Mouse (Mus musculus) brown adipose tissue, adult 24 weeks (tissue): ENCODE data around the gene Phf21b. TPM values are rescaled to one million over a fixed set of nuclear protein-coding genes. Genes with fewer than 3 reads are reported as not detected.

Experiments used
- H3K27ac ChIP-seq: fragments of 200-500 bp; replicated peaks from 2 replicates; pipeline ENCODE4 v1.5.1; 2012; ENCODE audit warnings: low read depth, mild to moderate bottlenecking, low read length
- H3K4me1 ChIP-seq: fragments of 200-500 bp; 2 replicates; pipeline ENCODE4 v1.6.1; 2012; ENCODE audit warnings: low read length, mixed read lengths; ENCODE audit not compliant: control insufficient read depth, insufficient read depth, insufficient read length
- H3K4me3 ChIP-seq: fragments of 200-500 bp; 2 replicates; pipeline ENCODE4 v1.5.1; 2012; ENCODE audit warnings: low read depth, mild to moderate bottlenecking, low read length, moderate library complexity; ENCODE audit not compliant: insufficient read depth
- polyA plus RNA-seq: library from polyadenylated mRNA; stranded (reverse); fragments of >200 nt; gene quantifications from 2 replicates; pipeline ENCODE4 v1.2.4, GENCODE M21; 2012; ENCODE audit not compliant: missing spikeins, insufficient read depth, insufficient read length

Phf21b gene
- polyA plus RNA-seq, 1 experiment, result 0.55 TPM

DNA sequence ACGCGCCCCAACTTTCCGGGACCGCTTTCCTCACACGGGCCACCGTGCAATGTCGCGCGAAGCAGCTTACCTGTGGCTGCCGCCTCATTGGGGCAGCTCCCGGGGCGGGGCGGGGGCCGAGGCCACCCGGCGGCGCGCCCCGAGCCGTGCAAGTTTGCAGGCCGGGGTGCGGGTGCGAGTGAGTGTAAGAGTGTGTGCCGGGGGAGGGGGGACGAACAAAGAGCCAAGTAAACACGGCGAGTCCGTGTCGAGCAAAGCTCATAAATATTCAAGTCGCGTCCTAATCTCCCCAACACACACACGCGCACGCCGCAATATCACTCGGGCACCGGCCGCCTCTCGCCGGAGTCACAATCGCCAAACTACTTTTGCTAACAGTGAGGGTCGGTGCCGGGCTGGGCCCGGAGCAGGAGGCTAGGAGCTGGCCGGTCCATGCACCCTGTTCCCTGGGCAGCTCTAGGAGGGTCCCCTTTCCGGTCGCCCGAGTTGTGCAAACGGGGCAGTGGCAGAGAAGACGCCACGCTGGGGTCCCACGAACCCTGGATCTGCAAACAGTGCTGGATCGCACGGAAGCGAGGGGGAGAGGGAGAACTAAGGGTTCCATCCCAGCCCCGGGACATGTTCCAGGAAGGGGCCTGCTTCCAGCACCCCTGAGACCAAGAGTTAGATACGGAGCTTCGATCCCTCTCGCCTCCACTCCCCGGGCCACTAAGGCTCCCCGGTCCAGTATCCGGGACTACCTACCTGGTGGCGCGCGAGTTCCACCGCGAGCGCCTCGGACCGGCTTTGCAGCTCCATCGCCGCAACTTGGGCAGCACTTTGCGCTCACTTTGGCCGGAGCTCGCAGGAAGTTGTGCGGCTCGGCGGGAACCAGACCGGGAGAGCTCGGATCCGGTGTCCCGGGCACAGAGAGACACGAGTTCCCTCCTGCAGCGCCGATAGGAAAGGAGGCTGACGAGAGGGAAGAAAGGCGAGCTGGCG lies 638 bp downstream of the Phf21b start:
- Histone ChIP-seq H3K4me3 (peak overlapping the region; percentile 89), H3K27ac (no peak overlapping the region), H3K4me1 (no peaks in the 10 kb centered on the region)

DNA sequence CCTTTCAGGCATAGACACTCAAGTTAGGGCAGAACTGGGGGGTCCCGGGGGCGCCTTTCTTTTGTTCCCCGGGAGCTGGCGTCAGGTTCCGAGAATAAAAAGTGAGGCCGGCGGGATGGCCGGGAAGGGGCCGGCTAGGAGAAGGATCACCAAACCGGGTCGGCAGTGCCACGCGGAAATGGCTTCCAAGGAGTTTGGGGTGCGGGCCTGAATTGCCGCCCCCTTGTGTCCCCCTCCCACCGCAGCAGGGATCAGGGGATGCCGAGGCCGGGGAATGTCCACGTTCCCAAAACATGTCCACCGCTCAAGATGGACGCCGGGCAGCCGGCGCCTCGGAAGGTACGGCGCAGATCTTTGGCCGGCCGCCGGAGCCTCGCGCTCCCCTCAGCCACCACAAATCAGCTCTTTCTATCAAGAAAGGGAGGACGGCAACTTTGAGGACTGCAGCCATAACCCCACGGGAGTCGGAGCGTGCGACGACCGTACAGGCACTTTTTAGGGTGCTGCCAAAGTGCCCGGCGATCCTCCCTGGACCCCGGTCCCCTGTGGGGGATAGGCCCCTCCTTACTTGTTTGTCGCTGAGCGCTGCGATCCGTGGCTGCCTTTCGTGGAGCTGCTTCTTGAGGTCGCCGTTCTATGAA lies 1.6 kb downstream of the Phf21b start:
- H3K27ac ChIP-seq, result no peak overlapping the region
- H3K4me3 ChIP-seq, result peak overlapping the region; percentile 89
- no peaks in the 10 kb centered on the region for H3K4me1 ChIP-seq

DNA sequence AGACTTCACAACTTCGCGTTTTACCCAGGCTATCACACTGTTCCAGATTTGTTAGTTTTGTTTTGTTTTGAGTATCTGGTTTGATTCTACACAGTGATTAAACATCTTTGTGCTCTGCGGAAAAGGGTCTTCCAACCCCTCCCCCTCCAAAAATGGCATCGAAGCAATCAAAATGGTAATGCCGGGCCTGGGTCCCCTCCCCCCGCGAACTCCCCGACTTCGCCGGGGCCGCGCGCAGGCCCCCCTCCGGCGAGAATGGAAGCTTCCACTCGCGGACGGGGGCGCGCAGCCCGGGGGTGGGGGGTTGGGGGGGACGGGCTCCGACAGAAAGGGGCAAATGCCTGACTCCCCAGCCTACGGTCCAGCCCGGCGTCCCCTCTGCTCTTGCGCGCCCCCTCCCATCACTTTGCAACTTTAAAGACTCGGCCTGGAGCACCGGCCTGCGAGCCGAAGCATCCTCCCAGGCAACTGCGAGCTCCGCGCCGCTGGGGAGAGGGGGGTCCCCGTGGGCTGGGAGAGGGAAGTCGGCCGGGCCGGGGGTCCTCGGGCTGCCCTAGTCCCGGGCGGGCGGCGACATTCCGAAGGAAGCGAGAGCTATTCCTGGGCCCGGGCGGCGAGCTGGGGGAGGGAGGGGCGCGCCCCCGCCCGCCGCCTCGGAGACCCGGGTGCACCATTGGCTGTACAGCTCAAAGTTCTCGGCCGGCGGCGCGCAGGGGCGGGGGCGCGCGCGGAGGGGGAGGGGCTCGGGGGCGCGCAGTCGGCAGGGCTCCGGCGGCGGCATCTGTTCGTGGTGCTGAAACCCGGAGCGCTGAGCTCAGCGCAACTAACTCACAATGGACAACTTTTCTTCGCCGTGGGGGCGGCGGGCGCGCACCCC lies 2.4 kb downstream of the Phf21b start:
- Histone ChIP-seq H3K4me3 (peak overlapping the region; percentile 89), H3K4me1 (no peaks in the 10 kb centered on the region), H3K27ac (peak overlapping the region; percentile 73)

DNA sequence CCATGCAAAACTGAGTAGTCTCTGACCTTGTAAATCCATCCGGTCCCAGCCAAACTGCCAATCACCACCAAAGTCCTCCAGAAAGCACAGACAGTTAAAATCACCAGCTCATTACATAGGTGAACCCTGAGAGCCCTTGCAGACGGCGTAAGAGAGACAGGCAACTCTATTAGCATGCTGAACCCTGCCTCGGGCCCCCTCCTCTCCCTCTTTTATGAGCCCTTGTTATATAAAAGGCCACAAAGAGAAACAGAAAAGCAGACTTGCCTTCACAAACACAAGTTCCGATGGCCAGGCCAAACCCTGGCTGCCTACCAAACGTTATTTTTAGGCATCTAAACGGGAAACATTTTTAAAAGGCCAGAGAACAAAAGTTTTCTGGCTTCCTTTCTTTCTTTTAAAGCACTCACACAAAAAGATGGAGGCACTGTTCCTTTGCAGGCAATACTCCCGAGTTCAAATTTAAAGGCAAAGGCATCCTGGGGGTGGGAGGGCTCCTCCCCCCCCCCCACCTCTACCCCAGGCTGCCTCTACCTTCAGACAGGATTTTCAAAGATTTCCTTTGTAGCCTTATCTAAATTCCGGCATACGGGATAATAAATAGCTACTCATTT lies 3.3 kb downstream of the Phf21b start:
- no peaks in the 10 kb centered on the region for H3K4me1 ChIP-seq
- peak overlapping the region; percentile 72 for H3K27ac ChIP-seq
- peak overlapping the region; percentile 78 for H3K4me3 ChIP-seq

DNA sequence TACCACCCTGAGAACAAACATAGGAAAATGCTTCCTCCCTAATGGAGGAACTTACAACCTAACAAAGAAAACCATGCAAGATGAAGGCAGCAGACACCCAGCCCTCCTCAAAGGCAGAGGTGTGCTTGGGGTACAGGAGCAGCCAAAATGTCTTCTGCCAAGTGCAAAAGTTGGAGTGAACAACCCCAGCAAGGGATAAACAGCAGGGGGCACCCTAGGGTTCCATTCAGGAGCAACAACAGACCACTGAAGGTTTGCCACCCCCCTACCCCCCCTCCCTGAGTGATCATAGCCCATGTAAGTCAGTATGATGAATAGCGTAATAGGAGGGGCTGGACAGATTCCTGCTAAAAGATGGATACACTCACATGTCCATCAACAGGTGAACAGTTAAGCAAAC lies 5.5 kb downstream of the Phf21b start:
- no peak overlapping the region for H3K27ac ChIP-seq
- H3K4me1 ChIP-seq, result no peaks in the 10 kb centered on the region
- H3K4me3 ChIP-seq, result no peak overlapping the region

DNA sequence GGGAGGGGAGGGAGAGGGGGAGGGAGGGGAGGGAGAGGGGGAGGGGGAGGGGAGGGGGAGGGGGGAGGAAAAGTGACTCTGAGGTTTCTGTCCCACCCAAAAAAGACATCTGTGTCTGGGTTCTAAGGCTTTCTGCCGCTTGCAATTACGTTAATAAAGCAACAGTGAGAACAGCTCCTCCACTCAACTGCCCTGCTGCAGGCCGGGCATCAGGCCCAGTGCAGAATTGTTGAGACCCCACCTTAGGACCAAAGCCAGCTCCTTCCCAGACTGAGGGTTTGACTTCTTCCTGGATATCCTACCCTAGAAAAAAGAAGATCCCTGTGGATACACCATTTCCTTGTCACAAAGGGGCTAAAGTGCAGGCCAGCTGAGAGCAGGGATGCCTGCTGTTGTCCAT lies 9.6 kb downstream of the Phf21b start:
- no peak overlapping the region for H3K4me3 ChIP-seq
- H3K4me1 ChIP-seq, result peaks cover 3% of the 10 kb centered on the region; the same call in 1 of the 2 replicates

DNA sequence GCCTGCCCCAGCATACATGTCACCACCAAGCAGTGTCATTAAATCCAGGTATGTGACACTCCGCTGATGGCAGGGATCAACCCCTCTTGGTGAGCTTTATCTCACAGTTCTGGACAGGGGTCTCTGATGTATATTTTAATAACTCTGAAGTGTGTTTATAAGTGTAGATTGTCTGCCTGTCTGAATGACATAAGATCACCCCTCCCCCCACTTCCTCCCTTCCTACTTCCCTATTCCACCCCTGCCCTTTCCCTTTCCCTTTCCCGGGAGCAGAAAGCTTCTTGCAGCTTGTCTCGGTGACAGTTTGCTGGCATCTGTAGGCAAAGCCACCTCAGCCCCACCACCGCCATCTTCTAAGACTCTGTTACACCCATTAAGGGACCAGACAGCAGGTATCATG lies 11.0 kb downstream of the Phf21b start:
- peaks cover 7% of the 10 kb centered on the region; the same call in 1 of the 2 replicates for H3K4me1 ChIP-seq
- no peak overlapping the region for H3K4me3 ChIP-seq
- no peak overlapping the region for H3K27ac ChIP-seq

More for the DNA sequence above, 9.6 kb downstream of the Phf21b start:
- no peak overlapping the region for H3K27ac ChIP-seq

DNA sequence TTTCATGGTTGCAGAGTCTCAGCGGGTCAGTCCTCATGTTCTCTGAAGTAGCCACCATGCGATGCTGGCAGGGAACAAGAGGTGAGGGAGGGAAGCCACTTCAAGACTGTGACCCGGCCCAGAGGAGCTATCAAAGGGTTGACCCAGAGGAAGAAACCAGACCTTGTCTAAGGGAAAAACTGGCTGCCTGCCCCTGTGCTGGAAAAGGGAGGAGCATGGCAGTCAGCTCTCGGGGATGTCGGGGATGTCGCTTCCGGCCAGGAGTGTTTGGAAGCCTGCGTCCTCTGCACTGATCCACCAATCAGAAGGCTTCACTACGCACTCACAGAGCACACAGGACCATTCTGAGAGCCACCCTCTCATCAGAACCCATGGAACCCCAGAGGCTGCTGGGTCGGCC lies 12.8 kb downstream of the Phf21b start:
- no peak overlapping the region for H3K4me3 ChIP-seq
- peaks cover 7% of the 10 kb centered on the region; the same call in 1 of the 2 replicates for H3K4me1 ChIP-seq

DNA sequence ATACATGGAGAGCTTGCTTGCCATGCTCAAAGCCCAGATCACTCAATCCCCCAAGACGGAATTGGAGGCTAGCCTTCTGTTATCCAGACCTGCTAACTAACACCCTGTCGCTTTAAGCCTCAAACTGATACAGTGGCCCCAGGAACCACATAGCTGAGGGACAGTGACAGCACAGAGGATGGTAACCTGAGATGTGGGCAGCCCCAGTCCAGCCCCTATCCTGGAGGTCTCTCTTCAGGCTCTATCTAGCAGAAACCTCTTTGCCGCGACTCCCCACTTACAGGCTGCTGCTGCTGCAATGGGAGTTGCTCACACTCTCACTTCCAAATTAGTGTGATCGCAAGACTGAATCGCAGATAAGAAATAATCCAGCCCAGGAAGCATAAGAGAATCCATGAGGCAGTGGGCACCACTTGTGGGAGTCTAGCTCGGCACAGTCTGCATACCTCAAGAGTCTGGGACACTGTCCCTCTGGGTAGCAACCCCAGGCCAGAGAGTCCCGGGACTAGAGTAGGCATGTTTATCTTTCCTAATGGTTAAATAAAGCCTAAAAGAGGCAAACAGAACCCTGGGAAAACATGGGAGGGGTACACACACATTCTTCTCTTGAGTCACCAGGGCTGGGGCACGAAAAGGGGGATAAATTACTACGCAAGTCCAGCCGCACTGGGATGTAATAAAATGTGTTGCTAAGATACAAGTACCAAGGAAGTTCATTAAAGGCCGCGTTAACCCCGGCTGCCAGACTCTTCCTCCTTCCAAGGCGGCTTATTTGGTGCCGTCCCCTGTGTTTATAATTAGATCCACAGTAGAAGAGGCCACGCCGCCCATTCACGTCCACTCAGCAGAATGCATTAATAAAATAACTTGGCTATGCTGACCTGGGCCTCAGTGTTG lies 13.7 kb downstream of the Phf21b start:
- H3K4me1 ChIP-seq, result peaks cover 7% of the 10 kb centered on the region; the same call in 1 of the 2 replicates
- no peak overlapping the region for H3K4me3 ChIP-seq
- H3K27ac ChIP-seq, result no peak overlapping the region

More for the DNA sequence above, 12.8 kb downstream of the Phf21b start:
- H3K27ac ChIP-seq, result no peak overlapping the region

DNA sequence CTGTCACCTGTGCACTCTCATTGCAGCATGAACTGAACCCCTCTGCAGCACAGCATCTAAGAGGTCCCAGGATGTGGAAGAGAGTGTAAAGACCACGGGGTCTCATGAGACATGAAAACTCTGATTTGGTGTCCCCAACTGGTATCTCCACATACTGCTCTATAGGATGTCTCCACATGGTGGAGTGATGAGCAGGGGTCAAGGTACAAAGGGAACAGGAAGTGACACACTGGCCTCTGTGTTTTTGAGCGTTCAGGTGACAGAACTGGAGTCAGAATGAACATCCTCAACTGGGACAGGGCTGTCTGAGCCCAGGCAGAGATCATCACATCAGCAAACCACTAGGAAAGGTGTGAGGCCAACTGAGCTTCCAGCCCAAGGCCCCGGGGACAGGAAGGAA lies 15.3 kb downstream of the Phf21b start:
- Histone ChIP-seq H3K4me3 (no peak overlapping the region), H3K27ac (no peak overlapping the region), H3K4me1 (peaks cover 7% of the 10 kb centered on the region; the same call in 1 of the 2 replicates)

DNA sequence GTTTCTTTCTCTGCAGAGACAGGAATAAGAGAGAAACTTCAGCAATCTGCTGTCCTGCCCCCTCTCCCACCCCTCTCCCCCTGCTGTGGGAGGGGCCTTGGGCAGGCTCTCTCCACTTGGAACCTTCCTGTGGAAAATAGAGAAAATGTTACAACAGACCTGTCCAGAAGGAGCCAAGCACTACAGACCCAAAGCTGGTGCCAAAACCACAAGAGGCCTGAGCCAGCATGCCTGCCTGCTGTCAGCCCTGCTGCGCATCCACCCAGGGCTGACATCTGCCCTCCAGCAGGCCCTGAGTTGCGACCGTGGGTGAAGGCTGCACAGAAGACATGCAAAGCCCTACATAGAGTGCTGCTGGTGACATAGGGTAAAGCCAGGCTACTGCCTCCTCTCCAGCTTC lies 16.3 kb downstream of the Phf21b start:
- Histone ChIP-seq H3K4me1 (peaks cover 7% of the 10 kb centered on the region; the same call in 1 of the 2 replicates), H3K4me3 (no peak overlapping the region), H3K27ac (no peak overlapping the region)

DNA sequence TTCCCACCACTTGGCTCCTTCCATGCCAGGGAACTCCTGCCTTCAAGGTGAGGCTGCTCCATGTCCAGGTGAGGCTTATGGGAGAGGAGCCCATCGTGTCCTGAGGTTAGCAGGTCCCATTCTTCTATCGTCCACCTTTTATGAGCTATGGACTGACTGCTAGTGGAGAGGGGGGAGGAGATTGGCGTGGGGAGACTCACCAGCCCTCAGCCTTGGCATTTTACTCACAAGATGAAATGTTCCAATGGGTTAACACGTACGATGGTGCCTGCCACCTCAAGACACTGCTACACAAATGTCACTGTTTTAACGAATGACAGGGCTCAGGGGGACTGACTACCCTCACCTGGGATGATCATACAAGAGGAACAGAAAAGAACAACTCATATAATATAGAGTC lies 18.0 kb downstream of the Phf21b start:
- H3K4me1 ChIP-seq, result 0 out of 2 replicates have a peak, but pooled peaks cover 4% of the 10 kb centered on the region
- no peak overlapping the region for H3K27ac ChIP-seq
- no peak overlapping the region for H3K4me3 ChIP-seq

DNA sequence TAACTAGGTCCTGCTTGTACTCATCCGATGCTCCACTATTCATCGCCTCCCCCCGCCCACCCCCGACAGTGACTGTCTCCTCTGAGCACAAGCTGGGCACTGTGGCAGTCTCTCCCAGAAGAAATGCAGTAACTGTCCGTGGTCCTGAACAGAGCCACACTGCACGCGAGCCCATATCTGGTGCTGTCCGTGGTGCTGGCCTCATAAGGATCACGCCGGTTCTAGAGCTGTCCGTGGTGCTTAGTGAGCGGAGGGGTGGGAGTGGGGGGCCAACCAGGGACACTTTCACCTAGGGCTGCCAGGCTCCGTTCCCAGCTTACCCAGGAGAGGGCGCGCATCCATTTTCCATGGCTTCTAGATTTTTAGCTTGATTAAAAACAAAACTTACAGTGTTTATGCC lies 26.4 kb downstream of the Phf21b start:
- Histone ChIP-seq H3K4me3 (no peak overlapping the region), H3K27ac (no peak overlapping the region), H3K4me1 (no peaks in the 10 kb centered on the region)

DNA sequence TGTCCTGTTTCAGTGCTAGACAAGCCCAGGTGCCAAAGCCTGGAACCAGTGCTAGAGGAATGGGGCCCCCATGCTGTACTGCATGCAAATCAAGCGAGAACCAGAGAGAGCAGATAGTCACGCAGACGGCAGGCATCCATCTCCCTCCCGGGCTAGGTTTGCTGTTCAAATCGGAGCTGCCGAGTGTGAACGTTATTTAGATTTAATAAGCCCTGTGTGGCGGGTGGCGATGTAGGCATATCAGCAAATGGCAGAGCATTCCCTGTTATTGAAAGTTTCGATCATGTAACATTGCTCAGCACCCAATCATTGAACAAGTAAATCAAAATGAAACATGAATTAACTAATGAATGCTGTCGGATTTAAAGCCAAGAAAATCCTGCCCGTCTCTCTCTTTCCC lies 27.2 kb downstream of the Phf21b start:
- Histone ChIP-seq H3K27ac (no peak overlapping the region), H3K4me3 (no peak overlapping the region), H3K4me1 (no peaks in the 10 kb centered on the region)
